Mouse (Mus musculus) small intestine, adult 2 months (tissue): ENCODE measurements around the gene Sdccag8.

ENCODE experiments used
- CTCF ChIP-seq: fragments of 200-500 bp; IDR thresholded peaks from 2 replicates; pipeline ENCODE4 v1.5.1; 2012; ENCODE audit warnings: low read depth, mild to moderate bottlenecking, control low read depth, inconsistent platforms, low read length, moderate library complexity, mixed read lengths; ENCODE audit not compliant: insufficient replicate concordance, insufficient read length; ENCODE audit errors: extremely low read depth
- POLR2A ChIP-seq: fragments of 200-500 bp; IDR thresholded peaks from 2 replicates; pipeline ENCODE4 v1.6.1; 2012; ENCODE audit warnings: low read depth, mild to moderate bottlenecking, control low read depth, inconsistent platforms, low read length, moderate library complexity

- no peak for TF ChIP-seq POLR2A
- no peak for TF ChIP-seq CTCF
Observed at GRCm38 (mm10) chr1:176880943-176881342, 66.5 kb downstream of the Sdccag8 start.
